Mouse (Mus musculus) cerebellum, adult 9-11 months (tissue): ENCODE data around the gene Foxp2.

Experiments
- DNase-seq: peaks from one replicate; pipeline ENCODE4 v3.0.0; 2022

The Foxp2 gene

DNA sequence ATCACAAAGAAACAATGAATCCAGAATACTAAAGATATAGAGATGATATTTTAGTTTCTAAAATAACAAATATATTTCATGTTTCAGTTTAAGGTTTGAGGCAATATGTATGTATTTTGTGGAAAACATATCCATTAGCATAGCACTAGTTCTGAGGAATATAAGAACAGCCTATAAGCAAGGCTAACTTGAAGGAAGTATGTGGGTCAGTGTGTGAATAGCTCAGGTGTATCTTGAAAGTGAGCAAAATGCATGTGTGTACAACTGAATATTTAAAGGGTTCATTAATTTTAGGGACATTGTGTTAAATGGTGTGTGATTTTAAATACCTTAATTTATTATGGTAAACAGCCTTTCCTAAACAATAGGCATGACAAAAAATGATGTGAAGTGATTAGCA is 220.2 kb downstream of the Foxp2 start:
- DNase-seq = no peak

DNA sequence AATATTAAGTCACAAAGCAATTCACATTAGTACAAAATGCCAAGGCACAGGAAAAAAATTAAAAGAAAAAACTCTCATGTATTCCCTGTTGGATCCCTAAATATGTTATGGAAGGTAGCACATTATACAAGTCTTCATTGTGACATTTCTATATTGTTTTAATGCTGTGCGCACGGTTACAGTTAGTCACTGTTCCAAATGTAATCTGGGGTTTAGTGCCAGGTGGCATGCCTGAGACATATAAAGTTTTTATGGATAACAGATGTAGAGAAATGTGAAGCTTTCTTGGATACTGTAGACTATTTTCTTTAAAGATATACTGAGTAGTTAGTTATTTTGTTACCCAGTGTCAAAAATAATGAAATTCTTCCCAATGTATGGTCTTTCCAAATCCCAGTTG is 229.0 kb downstream of the Foxp2 start:
- no peak for DNase-seq

DNA sequence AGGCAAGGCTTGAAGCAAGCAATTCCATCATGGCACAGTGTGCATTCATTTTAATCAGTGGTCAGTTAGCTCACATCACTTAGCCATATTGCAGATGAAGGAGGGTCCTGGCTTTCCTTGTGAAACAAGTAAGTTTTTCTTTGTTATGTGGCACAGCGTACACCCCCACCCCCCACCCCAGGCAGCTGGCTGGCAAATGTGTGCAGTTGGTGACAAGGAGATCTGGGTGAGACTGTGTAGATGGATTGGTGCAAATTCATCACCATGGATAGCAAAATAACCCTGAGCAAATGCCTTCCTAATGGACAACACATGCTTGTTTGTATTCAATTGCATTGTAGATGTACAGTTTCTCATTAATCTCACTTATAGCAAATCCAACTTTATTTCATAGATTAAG is 240.9 kb downstream of the Foxp2 start:
- DNase-seq = no peak

DNA sequence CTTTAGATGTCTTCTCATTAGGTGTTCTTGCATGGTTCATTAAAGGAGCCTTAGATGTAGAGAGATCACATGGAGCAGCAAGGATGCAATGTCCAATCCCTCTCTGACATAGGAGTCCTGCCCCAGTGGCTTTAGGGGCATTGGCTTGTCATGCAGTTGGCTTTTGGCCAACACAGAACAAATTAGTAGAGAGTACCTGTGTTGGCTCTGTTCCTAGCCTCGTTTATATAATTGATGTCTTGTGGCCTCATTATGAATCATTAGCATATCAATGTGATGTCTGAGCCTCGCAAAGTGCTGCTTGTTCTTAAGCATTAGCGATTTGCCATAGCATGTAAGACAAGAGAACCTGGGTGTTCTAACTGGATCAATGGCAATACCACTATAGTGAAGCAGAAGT is 250.5 kb downstream of the Foxp2 start:
- DNase-seq = no peak

DNA sequence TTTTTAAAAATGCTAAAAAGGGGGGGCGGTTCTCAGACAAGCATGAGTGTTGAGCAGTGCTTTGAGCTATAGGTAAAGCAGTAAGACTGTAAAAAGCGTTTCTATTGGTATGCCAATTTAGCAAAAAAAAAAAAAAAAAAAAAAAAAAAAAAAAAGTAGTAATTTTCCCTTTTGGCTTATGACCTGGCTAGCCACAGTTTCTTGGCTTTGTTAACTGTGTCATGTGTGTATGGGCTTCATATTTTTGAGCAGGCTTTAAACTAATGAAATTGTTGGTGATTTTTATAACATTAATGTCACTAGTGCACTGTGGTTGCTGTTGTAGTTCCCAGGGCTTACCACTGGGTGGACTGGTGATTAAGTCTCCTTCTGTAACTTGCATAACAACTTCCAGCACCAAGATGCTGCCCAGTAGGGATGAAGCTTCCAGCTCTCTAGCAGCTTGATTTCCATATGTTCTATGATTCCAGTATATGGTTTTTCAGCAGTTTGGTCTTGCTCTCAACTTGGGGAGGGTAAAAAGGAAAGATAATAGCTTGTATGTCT is 262.4 kb downstream of the Foxp2 start:
- DNase-seq = no peak

DNA sequence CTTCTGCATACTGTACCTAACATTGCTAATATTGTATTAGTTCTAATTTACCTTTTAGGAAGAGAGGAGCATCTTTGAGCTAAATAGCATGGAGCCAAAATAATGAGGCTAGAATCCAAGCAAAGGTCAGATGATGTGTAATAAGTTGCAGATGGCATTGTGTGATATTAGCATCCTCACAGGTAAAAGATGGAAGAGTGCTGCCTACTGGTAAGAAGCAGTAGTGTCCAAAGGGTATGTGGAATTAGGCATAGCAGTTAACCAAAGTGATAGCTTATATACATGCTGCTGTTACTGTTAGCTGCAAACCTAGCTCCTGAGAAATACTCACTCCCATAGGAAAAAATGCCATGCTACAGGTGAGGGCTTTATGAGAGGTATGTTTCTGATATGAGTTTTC is 275.6 kb downstream of the Foxp2 start:
- DNase-seq = no peak

DNA sequence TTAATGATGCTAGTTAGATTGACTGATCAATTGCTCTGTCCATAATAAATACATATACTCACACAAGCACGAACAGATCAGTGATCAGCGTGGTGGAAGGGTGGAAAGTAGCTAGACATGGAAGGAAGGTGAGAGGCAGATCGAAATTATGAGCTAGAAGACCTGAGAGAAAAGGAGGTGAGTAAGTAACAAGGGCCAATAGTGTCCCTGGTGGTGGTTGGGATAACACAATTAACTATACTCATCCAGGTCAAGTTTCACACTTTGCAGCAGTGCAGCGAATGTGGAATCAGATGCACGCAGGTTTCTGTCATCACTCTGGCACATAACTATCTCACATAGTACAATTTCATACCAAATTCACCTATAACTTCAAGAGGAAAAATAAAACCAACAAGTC is 291.7 kb downstream of the Foxp2 start:
- no peak for DNase-seq

DNA sequence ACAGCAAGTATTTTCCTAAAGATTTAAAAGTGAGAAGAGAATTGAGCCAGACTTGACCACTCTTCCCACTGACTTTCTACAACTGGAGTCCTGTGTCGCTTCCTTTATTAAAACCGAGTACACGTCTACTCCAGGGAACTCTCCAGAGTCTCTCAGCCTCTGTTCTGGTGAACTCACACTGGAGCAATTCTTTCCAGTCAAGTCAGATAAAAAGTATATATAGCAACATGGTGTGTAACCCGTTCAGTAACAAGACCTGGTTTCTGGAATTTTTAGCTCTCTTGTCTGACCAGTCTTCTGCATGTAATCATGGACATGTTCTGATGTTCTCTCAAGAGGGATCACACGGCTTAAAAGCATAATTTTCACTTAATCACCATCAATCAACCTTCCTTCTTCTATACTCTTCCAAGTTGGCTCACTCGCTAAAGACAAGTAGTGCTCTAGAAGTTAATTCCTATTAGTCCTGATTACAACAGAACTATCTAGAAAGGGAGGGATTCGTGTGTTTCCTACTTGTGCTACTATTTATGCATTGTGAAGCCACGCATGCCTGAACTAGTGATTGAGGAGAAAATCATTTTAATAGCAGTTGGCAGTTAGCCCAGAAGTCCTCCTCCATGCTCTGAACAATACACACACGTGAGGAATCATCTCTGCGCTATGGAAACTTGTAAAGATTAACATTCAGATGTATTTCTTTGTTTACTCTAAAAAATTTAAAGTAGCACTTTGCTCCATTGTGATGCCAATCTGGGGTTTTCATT is 341.2 kb downstream of the Foxp2 start:
- DNase-seq = no peak

DNA sequence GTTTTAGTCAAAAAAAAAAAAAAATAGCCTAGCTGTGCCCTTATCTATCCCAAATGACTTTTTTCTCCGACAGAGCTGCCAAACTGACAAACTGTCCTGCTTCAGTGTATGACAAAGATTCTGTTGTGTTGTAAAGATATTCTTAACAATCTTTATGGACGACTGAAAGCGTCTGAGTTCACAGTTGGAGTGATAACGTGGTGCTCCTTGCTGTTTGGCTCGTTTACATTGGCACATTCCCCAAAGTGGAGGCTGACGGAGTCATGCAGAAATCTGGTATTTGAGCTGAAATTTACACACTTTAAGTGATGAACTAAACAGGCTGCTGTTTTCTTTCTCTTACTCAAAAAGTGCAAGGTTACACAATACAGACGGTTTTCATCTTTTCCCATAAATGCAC is 356.2 kb downstream of the Foxp2 start:
- DNase-seq = no peak

DNA sequence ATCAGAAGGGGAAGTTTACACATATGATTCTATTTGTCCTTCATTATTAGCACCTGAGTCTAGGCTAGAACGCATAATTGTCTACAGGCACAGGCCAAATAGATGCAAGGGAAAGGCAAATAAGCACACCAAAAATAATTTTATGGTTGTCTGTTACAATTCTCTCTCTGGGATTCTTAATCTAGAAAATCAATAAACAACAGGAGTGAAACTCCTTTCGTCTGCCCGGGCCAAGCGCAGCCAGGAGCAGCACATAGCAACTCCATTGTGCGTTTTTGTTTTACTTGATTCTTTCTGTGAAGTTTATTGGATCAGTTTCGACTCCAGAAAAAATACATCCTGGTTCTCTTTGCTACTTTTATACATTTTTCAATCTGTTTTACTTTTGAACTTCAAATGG is 356.7 kb downstream of the Foxp2 start:
- no peak for DNase-seq

DNA sequence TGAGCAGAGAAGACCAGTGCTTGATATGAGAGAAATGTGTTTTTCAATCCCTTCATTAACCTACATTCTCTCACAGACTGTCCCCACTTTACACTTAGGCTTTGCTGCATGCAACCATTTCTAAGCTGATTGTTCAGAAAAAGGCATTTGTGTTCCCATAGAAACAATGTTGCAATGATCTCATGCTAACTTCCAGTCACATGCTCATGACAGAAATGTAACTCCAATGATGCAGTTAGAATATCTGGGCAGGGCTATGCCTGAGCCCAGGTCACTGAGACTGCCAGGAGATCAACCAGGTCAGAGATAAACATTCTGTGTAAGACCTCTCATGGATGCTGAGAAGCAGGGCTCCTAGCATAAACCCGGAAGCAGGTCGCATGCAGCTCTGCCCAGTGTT is 367.0 kb downstream of the Foxp2 start:
- no peak for DNase-seq

DNA sequence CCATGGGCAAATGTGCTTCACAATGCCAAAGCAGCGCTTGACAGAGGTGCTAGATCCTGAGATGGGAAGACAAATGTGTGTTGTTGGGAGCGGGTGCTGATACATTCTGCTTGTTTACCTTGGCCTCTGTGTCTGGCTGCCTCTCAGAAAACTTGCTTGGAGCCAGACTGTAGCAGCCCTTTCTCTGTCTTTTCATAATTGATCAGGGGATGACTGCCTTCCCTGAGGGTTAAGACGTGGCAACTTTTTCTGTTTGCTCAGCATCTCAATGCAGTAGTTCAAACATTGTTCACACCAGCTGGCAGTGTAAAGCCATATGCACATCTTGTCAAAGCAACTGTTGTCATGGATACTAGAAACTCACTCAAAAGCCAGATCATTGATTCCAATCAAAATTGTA is 384.1 kb downstream of the Foxp2 start:
- no peak for DNase-seq

DNA sequence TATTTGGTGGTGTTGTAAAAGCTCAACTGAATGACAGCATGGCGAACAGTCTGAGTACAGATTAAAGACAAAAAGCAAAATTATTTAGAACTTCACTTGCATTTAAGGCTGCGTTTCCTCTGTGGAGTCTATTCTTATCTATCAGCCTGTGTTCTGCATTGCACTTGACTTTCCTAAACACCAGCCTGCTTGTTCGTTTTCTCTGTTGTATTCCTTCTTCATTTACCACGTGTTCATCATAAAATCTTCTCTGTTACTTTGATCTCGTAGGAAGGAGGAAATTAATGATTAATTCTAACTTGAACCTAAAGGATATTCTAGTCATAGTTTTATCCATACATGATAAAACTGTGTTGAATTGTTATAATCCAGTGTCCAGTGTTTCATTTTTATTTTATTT is 392.9 kb downstream of the Foxp2 start:
- no peak for DNase-seq

DNA sequence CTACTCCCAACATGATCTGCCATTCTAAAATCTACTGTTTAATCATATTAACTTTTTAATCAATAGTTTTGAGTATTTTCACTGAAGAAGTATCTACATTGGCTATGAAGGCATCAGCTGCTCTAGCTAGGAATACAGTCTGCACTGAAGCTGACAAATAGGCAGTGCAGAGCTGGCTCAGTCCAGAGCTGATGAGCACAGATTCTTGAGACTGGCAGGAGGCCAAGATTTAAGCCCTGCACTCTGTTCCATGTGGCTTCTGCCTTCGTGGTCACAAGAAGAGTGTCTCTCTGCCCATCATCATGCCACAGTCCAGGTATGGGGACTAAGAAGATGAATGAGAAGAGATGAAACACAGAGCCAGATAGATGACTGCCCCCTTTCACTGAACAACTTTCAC is 398.1 kb downstream of the Foxp2 start:
- no peak for DNase-seq

DNA sequence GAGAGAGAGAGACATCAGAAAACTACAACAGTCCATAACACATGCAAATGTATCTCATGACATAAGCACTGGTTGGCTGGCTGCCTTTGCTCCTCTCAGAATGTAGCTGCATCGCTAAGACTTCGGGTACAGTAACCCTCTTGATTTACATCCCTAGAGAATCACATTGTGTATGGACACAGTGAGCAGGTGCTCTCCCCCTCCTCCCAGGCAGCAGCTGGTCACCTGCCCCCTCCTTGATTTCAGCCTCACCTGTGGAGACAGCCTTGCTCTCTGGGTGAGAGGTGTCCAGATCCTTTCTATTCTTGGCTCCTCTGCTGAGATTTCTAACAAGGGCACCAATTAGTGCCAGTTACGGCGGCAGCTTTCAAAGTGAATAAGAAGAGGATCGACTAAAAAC is 409.5 kb downstream of the Foxp2 start:
- no peak for DNase-seq

DNA sequence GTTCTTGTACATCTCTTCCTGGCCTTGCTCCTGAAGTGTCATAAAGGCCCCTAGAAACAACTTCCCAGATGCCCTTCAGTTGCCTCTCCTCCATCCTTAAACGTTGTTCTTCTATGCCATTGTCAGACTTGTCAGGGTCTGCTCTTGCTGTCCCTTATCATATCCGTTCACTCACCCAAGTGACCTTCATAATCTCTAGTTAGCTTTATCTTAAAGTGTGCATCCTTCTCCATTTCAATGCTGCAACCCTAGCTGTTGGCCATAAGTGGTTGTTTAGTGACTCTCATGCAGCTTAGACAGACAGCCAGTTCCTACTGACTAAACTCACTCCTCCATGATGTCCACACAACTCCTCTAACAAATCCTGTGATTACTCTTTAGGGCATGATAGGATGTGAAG is 415.8 kb downstream of the Foxp2 start:
- DNase-seq = no peak

DNA sequence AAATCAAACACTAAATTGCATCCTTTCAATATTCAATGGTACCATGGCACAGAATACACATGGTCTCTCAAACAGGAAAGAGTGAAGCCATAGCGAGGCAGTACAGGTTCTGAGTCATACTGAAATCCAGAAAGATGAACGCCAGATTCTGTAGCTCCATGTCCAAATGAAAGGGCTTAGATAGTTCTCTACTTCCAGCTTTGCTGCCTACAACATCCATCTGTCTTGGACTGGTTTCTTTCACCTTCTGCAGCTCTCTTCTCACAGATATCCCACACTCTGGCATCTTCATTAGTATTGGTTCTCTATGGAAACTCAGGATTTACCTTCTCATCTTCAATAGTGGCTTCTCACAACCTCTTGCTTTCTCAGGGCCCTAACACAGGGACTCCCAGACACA is 417.2 kb downstream of the Foxp2 start:
- DNase-seq = no peak

DNA sequence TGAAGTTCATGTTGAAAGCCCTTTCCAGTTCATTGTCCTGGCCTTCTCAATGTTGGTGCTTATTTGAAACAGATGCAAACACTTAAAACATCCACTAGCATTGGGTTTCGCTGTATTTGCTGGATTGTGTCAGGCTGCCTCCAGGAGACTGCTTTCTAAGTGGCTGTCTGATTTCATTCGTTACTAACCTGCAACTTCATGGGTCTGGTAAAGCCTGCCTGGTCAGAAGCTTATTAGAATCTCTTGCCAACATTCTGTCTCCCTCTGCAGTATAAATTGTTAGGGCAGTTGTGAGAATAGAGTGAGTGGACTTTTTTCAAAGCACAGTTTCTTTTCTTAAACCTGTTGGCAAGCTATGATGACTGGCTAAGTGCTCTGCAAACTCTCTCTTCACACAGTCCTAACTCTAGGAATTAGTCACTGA is 420.4 kb downstream of the Foxp2 start:
- no peak for DNase-seq

DNA sequence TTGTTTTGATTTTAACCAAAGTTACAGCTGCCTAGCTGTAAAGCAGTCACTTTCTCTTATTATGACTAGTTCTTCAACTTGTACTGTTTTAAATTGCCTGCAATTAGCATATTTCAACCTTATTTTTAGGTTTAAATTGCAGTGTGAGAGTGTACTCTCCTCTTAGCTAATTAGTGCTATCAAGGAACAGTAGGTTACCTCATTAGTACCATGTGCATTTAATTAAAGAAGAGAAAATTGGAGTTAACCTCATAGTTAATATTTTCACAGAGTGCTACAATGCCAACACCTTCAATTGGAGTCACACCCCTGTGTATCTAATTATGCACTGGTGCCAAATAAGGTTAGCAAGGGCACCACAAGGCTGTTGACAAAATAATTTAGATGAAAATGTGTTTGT is 421.9 kb downstream of the Foxp2 start:
- DNase-seq = no peak

DNA sequence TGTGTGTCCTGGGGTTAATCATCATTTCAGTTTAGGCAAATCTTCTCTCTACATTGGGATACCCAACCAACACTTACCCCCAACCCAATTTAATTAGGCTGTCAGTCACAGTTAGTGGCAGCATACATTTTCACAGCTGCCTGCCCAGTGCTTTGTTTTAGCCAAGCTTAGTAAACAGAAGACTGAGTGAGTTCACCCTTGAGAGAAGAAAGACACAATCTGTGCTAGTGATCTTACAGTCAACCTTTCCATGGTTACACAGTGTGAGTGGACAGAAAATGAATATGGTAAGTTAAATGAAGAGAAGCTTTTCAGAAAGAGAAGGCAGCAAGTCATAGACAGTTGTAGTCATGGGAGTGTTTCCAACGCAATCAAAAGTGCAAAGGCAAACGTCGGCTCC is 446.6 kb downstream of the Foxp2 start:
- no peak for DNase-seq

DNA sequence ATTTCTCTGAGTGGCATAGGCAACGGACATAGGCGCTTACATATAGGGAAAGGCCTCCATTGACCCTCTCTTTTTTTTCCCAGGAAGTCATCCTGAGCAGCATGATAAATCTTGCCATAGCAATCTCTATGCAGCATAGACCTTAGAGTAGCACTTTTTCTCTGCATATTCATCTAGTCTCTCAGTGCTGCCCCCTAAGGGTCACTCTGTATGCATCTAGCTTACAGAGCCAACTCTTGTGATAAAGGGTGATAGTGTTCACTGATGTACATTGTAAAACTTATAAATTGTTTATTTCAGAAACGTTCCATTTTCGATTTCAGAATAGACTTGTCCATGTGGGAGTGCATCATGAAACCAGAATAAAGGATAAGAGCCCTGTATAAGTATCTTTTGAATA is 454.7 kb downstream of the Foxp2 start:
- no peak for DNase-seq

DNA sequence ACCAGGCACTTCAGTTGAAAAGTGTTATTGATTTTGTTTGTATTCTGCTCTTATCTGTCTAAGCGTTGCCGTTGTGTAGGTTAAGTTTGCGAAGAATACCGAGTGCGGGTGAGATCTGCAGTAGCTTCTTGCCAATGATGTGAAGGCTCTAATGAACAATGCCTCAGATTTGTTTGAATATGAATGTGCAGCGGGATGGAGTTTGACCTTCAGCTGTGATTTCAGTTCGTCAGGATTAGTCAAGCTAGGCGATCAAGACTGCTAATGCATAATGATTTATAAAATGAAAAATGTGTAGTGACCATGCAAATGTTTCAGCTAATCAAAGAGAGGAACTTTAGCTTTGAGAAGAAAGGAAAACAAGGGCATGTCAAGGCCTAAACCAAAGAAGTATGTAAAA is 469.1 kb downstream of the Foxp2 start:
- DNase-seq = no peak

DNA sequence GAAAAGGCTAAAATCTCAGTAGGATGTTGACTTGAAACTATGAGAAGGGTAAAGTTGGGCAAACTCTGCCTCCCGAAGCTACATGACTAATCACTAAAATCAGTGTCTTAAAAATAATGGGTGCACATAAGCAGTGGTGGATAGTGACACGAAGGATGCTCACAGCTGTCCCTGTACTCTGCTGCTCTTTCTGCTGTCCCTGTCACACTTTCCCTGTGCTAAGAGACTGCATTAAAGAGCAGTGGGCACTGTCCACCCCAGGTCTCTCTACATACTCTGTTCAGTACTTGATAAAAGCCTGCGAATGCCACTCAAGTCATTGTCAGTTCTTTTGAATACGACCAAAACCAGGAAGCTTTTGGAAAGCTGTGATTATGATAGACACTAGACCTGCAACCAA is 469.7 kb downstream of the Foxp2 start:
- DNase-seq = no peak

DNA sequence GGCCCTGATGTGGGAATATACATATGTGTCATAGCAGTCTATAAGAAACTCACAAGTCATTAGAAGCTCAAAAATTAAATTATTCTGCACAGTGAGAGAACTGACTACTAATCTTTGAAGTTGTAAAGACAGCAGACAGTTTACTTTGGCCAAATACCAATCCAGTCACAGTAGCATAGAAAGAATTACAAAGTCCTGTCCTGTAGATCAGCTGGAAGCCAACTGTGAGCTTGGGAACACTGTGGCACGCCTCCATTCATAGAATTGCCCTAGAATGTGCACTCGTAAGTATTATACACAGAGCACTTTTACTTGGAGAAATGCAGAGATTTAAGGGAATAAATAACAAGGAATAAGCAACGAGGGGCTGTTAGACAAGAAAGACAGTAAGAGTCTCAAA is 472.5 kb downstream of the Foxp2 start:
- no peak for DNase-seq

DNA sequence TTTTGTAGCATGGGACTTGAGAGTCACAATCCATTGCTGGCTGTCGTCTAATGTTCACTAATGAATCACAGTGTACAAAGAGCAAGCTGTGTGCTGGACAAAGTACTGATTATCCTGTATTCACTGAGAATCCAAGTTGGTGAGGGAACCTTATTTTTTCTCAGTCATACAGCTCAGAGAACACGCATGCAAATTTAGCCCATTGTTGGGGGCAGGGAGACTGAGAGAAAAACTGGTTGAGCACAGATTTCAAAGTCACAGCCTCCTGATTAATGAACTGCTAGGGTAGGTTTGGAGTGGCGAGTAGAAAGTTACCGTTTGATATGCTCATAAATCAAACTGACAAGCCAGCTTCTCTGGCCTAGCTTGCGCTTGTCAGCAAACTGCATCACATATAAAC is 477.1 kb downstream of the Foxp2 start:
- DNase-seq = no peak
